ENCODE assay signal across 9 mouse cellular contexts in genomic region chr11:119134586-119134985, GRCm38 (mm10). TPM values are rescaled to one million over a fixed set of nuclear protein-coding genes. Genes with fewer than 3 reads are reported as not detected.
DNase-seq lines count a peak whose midpoint lies in the region; ATAC-seq and TF ChIP-seq lines count a peak whose summit lies in the region.
"Had no signal": no experiment of that assay in that cellular context is flagged by ENCODE, and none has a peak within 500 bp of the region (broad histone marks: within the 10 kb centered on the region; RNA-seq: fewer than 3 reads in every experiment).

No protein-coding gene starts in this region.

- peaks cover 51% of the 10 kb centered on the region for H3K4me1 ChIP-seq in hindbrain, embryonic 10.5 days (replicated peaks)
- no peaks in the 10 kb centered on the region; the same call in 1 of the 2 replicates for H3K4me1 ChIP-seq in hindbrain, embryonic 11.5 days (replicated peaks; ENCODE audit: control insufficient read depth, insufficient read depth, low read length)
- H3K4me1 ChIP-seq in bone marrow, adult 2 months (ENCODE audit: control insufficient read depth, insufficient read depth, low read length) = no peaks in the 10 kb centered on the region; the same call in 1 of the 2 replicates
- H3K4me1 ChIP-seq in midbrain, embryonic 15.5 days = peaks cover 19% of the 10 kb centered on the region

- WGBS in hindbrain, embryonic 10.5 days = 41% methylated on average over 17 of the region's 17 CpGs
- 29% methylated on average over 17 of the region's 17 CpGs for WGBS in hindbrain, embryonic 11.5 days
- 12% methylated on average over 17 of the region's 17 CpGs for WGBS in bone marrow, adult 2 months
- WGBS in midbrain, embryonic 15.5 days = 16% methylated on average over 17 of the region's 17 CpGs

- no peak for TF ChIP-seq POLR2A in bone marrow, adult 2 months (IDR thresholded peaks at IDR 0.05; ENCODE audit: borderline replicate concordance, control insufficient read depth, low read depth, low read length)

- H3K9me3 ChIP-seq in hindbrain, embryonic 10.5 days = no peaks in the 10 kb centered on the region
- no peaks in the 10 kb centered on the region for H3K9me3 ChIP-seq in hindbrain, embryonic 11.5 days (ENCODE audit: control insufficient read depth, low read length)
- no peaks in the 10 kb centered on the region for H3K9me3 ChIP-seq in midbrain, embryonic 15.5 days

- TF ChIP-seq CTCF in bone marrow, adult 2 months (IDR thresholded peaks at IDR 0.05; ENCODE audit: control insufficient read depth, insufficient read depth, low read length) = no peak

- H3K4me2 ChIP-seq in hindbrain, embryonic 11.5 days (replicated peaks; ENCODE audit: low read depth, low read length) = no peak overlapping the region
- no peak overlapping the region for H3K4me2 ChIP-seq in midbrain, embryonic 15.5 days

- 0 out of 2 replicates have a peak overlapping the region, but pooled peaks have one; percentile 11 for H3K4me3 ChIP-seq in hindbrain, embryonic 10.5 days
- no peak overlapping the region for H3K4me3 ChIP-seq in hindbrain, embryonic 11.5 days (ENCODE audit: low read depth, low read length)
- no peak overlapping the region for H3K4me3 ChIP-seq in bone marrow, adult 2 months (replicated peaks; ENCODE audit: control insufficient read depth, low read depth, low read length)
- H3K4me3 ChIP-seq in midbrain, embryonic 15.5 days = no peak overlapping the region

- no peak overlapping the region for H3K9ac ChIP-seq in hindbrain, embryonic 11.5 days (ENCODE audit: low read depth, low read length)
- H3K9ac ChIP-seq in midbrain, embryonic 15.5 days = no peak overlapping the region

- H3K27me3 ChIP-seq in hindbrain, embryonic 10.5 days (ENCODE audit: insufficient read depth, poor library complexity, severe bottlenecking) = peaks cover 52% of the 10 kb centered on the region
- H3K27me3 ChIP-seq in hindbrain, embryonic 11.5 days (ENCODE audit: control insufficient read depth, insufficient read depth, low read length) = no peaks in the 10 kb centered on the region
- no peaks in the 10 kb centered on the region for H3K27me3 ChIP-seq in midbrain, embryonic 15.5 days (replicated peaks)

- ATAC-seq in hindbrain, embryonic 11.5 days (ENCODE audit: low FRiP score) = no peak
- ATAC-seq in midbrain, embryonic 15.5 days (replicated peaks) = no peak

- no peaks in the 10 kb centered on the region for H3K36me3 ChIP-seq in hindbrain, embryonic 10.5 days
- no peaks in the 10 kb centered on the region for H3K36me3 ChIP-seq in hindbrain, embryonic 11.5 days (ENCODE audit: control insufficient read depth, insufficient read depth, low read length)
- no peaks in the 10 kb centered on the region for H3K36me3 ChIP-seq in midbrain, embryonic 15.5 days (replicated peaks)
- H3K36me3 ChIP-seq: G1E had no signal

- DNase-seq in hindbrain, embryonic 10.5 days (ENCODE audit: low spot score) = peak; percentile 33
- no peak for DNase-seq in hindbrain, embryonic 11.5 days (ENCODE audit: low spot score)
- peak; percentile 65 for DNase-seq in induced T-regulatory cell, adult 2 months (ENCODE audit: low read depth)
- no peak for DNase-seq in embryo, embryonic 10 days (ENCODE audit: low spot score)
- no peak for DNase-seq in right cerebral cortex, postnatal 25 days
- DNase-seq in layer of hippocampus, postnatal 25 days (ENCODE audit: extremely low spot score in 1 of 2, low spot score in 1 of 2) = no peak

- peak overlapping the region; percentile 81 for H3K27ac ChIP-seq in hindbrain, embryonic 10.5 days
- no peak overlapping the region for H3K27ac ChIP-seq in hindbrain, embryonic 11.5 days (ENCODE audit: low read depth, low read length)
- peak overlapping the region; percentile 71 for H3K27ac ChIP-seq in bone marrow, adult 2 months (ENCODE audit: control insufficient read depth, insufficient read depth, low read depth, low read length, poor library complexity)
- 0 out of 2 replicates have a peak overlapping the region, but pooled peaks have one; percentile 17 for H3K27ac ChIP-seq in midbrain, embryonic 15.5 days

RNA-seq across cellular contexts. Expression of gene Cbx4, which starts 48.6 kb away (rescaled TPM):
- polyA plus RNA-seq in hindbrain, embryonic 10.5 days (2016; fragmentation: Nextera tagmentation; extraction: Ambion mirVana) = 4.4 and 8.2 TPM in 2 replicates
- polyA plus RNA-seq in hindbrain, embryonic 11.5 days (2014; fragmentation: Nextera tagmentation; extraction: Ambion mirVana) = 5.4 and 7.1 TPM in 2 replicates
- polyA plus RNA-seq in bone marrow, adult 2 months (2011; ENCODE audit: insufficient read depth, insufficient read length, low replicate concordance, missing spikeins) = 7.3 and 18.8 TPM in 2 replicates
- 23.7 and 24.7 TPM in 2 replicates for polyA plus RNA-seq in midbrain, embryonic 15.5 days (2015; fragmentation: Nextera tagmentation; extraction: Ambion mirVana)
- 10 to 100 TPM; 62.1 to 67.7 TPM for total RNA-seq in layer of hippocampus, postnatal 25 days (2021)
- total RNA-seq: G1E had no signal

Comparison
In these comparisons a context has a peak if more than half of its experiments do, and no peak if none do; other contexts are left out.
1. DNase-seq: peak in hindbrain, embryonic 10.5 days (single experiment) and induced T-regulatory cell, adult 2 months (single experiment); none in hindbrain, embryonic 11.5 days (single experiment), embryo, embryonic 10 days (single experiment), right cerebral cortex, postnatal 25 days (single experiment) and layer of hippocampus, postnatal 25 days (0 of 2).